Mouse (Mus musculus) urinary bladder, postnatal 4 days (tissue): Measurements from ENCODE around the gene Antxr1.

ENCODE experiments used
- DNase-seq, 2 experiments: peaks; one replicate each; pipeline ENCODE4 v3.0.0; 2021 to 2022; ENCODE audit warnings: low spot score in 2 of 2

Antxr1 gene

DNA sequence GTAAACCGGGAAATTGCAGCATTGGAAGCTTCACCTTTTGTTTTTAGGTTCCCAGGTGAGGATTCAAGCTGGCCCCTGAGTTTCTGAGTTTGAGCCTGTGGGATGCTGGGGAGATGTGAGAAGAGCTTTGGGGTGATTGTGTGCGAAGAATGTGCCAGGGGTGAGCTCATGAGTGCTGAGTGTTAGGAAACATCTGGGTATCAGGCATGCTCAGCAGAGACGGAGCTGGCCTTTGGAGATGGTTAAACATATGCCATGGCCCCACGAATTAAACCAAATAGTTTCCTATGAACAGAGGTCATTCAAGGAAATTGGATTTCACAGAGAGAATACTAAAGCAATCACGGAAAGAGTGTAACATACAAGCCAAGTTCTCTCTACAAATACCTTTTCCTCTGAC is 193.4 kb downstream of the Antxr1 start:
- DNase-seq, result no peak

DNA sequence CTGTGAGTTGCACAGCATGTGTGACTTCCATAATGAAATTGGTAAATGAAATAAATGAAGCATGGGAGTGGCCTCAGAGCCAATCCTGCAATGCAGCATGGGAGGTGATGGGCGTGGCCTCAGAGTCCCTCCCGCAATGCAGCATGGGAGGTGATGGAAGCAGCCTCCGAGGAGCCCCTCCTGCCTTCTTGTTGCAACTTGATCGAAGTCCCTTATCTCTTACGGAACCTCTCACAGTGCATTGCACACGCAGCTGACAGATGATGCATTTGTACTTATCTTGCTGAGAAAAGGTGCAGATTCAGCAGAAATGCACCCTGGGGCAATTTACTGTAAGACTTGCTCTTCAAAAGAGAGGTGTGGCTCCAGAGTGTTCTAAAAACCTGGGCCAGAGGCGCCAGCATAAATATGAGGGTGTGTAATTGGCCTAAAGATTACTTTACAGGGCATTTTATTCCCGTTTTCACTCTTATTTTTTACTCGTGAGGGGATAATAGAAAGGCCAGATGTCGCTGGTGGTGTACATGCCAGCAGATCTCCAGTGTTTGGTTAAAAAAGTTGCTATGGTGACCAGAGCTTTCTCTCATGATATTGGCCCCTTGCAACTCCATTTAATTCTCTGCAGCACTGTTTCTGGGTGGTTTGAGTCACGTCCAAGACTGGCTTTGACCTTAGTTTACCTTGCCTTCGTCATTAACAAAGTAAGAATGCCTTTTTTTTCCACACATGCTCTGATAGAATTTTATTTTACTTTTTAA is 195.6 kb downstream of the Antxr1 start:
- no peak for DNase-seq

DNA sequence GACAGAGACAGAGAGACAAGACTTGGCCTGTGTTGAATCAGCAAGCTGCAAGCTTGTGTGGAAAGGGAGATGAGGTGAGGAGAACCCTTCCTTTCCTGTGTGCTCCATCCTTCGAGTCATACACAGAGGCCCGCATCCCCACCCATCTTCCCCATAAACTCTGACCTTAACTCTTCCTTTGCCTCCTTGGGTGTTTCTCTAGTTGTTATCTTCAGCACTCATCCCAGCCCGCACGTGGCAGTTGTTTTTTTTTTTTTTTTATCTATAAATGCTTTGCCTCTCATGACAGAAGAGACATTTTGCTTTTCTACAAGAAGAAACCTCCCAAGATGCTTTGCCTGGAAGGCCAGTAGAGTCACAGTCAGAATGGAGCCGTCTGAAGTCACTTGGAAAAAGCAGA is 197.1 kb downstream of the Antxr1 start:
- no peak for DNase-seq

DNA sequence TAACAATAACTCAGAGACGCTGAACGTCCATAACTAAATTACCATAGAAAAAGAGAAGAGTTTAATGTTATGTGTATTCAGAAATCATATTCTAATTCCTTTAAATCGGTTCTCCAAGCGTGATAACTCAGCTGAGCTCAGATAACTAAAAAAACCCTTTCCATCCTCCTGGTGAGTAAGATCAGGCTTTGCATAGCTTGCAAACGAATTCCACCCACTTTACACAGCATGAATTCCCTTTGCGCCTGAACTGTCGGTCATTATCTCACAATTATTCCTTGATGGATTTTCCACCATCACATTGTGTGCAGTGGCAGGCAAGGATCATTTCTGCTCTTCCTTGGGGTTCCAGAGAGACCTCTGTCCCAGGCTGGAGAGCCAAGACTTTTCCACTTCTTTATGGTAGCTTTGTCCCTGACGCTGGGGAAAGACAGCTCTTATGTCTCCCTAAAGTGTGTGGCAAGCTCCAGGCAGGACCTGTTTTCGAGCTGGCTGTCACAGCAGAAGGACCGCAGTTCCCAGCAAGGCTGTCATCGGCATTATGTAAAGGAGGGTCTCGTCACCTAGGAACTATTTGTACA is 201.6 kb downstream of the Antxr1 start:
- DNase-seq, result no peak

DNA sequence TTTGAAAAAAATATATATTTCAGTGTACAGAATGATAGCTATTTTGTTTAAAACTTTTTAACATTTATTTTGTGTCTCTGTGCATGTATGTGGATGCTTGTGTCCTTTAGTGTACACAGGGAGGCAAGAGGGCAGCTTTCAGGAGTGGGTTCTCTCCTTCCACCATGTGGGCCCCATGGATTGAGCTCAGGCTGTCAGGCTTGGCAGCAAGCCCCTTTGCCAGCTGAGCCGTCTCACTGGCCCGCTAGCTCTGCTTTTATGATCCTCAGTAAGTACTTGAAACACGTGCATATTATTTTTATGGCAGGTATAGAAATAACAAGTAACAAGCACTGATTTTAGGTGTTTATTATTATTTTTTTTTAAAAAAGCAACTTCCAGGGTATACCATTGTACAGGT is 202.1 kb downstream of the Antxr1 start:
- no peak for DNase-seq

DNA sequence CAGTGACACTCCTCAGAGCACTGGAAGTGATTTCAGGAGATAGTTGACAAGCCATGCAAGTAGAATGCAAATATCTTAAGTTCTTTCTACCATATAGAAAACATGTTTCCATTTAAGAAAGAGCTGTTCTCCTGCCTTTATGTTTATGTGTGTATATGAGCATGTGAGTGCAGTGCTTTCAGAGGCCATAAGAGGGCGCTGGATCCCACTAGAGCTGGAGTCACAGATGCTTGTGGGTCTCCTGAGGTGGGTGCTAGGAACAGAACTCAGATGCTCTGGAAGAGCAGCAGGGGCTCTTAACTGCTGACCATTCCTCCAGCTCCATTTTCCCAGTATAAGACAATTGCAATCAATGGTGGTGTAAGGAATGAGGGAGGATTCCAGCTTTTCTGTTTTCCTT is 204.5 kb downstream of the Antxr1 start:
- DNase-seq, result no peak

DNA sequence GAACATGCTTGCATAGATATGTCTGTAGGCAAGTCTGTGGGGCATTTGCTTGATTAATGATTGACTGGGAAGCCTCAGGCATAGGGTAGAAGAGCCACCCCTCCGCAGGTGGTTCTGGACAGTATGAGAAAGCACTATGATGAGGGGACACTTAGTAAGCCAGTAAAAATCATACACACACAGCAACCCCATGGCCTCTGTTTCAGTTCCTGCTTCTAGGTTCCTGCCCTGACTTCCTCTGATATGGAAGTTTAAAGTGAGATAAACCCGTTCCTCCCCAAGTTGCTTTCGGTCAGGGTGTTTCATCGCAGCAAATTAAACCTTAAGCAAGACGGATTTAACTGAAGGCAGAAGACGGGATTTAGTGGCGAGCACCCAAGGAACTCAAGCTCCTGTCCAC is 205.0 kb downstream of the Antxr1 start:
- no peak for DNase-seq

DNA sequence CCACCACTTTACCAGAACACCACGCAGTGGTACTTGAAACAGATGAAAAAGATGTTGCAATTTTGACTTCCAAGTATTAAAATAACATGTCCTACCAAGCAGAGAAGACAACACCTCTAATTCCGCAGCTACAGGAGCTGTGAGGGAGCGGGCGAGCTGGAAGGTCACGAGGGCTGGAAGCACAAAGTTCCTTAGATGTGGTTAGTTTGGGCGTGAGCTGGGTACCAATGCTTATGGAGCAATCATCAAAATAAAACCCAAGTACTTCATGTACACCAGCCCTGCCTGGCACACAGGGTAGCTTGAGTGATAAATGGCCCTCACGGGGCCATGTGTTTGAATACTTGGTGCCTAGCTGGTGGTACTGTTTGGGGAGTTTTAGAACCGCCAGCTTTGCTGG is 205.8 kb downstream of the Antxr1 start:
- DNase-seq, result no peak

DNA sequence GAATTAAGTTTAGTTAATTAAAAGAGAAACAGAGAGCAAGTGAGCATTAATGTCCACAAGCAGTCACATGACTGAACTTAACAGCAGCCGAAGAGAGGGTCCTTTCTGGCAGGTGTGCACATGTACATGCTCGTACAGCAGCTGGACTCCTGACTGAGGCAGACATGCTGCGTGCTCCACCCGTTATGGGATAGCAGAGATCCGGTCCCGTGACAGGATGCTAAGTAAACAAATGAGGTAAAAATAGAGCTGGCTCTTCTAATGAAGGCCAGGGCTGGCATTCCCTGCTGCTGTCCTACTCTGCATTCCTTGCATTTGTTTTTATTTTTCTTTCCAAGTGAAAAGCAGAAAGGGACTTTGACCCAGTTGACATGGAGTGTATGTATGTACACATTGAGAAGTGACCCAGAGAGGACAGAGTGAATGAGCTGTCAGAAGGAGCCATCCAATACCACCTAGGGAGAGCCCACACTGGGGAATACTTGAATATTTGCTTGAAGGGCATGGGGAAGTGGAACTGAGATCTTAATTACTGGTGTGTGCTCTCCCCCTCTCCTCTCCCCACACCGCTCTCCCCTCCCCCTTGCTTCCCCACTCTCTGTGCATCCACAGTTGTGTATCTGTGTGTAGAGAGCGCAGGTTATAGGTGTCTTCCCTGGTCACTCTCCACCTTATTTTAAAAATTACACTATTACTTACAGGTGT is 208.4 kb downstream of the Antxr1 start:
- no peak for DNase-seq

DNA sequence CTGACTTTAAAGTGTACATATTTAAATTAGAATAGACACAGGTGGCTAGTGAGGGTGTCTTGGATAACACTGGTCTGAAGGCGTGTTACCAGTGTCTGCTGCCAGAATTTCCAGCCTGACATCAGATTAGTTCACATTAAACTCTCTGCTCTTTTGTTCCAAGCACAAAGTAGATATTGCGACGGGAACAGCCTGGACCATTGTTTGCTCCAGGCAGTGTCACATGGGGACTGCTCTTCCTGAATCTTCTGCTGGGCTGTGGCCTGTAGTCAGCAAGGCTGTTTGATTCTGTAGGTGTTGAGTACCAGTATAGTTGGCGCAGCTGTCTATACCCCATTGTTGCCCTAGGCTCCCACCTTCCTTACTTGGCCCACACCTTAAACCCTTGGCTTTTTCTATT is 211.6 kb downstream of the Antxr1 start:
- DNase-seq, result peak in 1 of 2 experiments; percentile 36

DNA sequence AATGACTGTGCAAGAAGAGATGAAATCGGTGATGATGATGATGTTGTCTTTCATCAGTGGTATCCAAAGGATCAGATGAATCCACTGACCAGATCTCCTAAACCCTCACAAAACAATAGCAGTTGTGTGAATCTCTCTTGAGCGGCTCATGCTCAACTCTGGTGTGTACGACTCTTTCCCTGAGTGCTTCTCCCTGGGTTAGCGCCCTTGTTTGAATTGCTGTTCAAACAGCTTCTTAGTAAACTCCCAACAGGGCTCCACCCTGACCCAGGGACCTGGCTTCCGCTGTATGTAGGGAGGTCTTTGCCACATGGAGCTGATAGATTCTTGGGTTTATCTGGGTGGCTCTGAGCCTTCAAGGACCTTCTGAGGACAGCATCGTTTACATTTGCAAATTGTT is 212.2 kb downstream of the Antxr1 start:
- no peak for DNase-seq

DNA sequence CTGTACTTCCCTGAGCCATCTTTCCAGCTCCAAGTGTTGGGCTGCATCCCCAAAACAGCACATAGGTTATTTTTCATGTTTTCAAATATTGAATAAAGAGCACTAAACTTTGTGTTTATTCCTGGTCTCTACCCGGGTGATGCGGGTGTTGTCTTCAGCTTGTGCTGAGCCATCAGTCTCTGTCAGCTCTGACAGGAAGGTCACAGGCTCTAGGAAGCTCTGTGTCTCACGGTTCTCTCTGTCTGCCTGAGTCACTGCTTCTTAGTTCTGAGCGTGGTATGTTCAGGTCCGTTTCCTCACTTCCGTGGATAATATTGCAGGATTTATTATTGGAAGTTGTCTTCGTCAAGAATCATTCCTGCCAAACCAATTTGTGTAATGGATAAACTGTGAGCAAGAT is 213.7 kb downstream of the Antxr1 start:
- DNase-seq, result no peak

DNA sequence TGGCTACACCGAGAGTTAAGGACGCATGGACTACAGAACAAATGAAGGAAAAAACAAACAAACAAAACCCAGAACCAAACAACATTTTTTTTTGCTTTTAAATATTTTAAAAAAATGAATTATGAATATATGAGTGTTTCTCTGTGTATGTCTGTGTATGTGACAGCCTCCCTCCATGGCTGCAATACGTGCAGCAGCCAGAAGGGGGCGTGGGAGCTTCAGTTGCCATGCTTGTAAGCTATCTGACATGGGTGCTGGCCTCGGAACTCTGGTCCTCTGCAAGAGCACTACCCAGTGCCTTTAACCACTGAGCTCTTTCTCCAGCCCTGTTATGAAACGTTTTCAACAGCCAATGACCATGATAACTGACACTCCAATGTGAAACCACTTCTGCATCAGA is 215.0 kb downstream of the Antxr1 start:
- no peak for DNase-seq

DNA sequence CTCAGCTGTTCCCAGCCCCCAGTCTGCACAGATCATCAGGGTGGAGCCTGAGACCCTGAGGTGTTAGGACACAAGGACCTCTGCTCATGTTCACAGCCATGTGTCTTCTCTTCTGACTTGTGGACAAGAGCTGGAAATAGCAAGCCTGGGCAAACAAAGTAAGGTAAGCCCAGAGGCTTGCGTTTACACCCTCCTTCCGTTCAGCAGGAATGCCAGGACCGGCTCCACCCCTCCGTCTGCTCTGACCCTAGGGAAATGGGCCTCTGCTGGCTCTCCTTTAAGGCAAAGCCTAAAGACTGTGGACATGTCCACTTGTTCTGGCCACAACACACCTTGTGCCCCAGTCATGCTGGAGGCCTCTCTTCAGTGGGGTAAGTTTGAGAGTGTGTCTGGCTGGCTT is 215.6 kb downstream of the Antxr1 start:
- no peak for DNase-seq

DNA sequence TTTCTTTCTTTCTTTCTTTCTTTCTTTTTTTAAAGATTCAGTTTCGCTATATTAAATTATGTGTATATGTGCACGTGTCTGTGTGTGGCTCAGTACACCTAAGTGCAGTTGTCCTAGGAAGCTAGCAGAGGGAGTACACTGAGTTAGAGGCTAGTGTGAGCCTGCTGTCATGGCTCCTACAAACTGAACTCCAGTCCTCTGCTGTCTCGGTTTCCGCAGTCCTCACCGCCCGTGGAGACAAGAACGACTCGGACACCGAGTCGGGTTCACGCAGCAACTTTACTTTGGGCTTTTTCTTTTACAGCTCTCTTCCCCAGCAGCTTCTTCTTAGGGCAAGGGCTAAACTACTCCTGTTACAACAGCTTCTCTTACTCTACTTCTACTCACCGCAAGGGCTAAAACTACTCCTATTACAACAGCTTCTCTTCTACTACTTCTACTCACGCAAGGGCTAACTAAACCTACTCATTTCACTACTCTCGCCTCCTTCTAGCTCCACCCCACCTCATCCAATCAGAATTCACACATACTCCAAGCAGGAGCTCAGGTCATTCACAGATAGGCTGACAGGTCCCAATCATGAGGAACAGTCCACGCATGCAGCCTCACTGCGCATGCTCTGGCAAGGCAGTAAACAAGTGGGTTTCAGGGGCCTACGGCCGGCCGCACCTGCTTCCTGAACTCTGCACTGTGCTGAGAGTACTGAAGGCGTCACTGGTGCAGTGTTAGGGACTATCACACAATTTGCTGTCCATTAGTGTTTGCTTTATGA is 216.4 kb downstream of the Antxr1 start:
- DNase-seq, result peak in 1 of 2 experiments; percentile 1

DNA sequence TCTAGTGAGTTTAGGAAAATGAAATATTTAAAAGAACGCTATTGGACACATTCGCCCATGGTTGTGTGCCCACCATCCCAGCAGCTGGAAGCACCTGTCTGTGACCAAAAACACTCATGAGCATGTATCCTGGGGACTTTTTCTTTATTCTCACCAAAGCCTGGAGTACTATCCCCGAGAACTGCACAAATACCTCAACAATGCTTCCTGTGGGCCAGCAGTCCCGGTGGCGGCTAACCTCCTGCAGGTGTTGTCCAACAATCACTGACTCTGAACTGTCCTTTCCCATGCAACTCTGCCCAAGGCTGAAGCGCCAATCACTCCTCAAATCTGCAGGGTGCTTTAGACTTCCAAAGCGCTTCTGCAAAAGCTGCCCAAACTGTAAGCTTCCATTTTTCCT is 219.0 kb downstream of the Antxr1 start:
- DNase-seq, result peak in 1 of 2 experiments; percentile 41

DNA sequence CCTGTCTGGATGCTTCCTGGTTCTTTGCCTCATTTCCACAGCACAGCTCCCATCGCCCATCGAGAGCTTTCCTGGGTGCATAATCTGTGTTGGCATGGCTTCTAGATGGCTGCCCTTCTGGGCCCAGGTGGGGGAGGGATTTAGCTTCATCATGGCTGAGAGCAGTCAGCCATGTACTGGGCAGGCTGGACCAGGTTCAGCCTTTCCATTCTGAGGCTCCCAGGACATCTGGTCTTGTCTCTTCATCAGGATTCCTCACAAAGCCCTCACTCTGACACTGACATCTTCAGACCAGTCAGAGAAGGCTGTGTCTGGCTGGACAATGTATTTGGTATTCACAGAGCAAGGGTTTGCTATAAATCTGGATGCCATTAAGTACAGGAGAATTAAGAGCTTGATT is 219.6 kb downstream of the Antxr1 start:
- DNase-seq, result peak in 1 of 2 experiments; percentile 50

DNA sequence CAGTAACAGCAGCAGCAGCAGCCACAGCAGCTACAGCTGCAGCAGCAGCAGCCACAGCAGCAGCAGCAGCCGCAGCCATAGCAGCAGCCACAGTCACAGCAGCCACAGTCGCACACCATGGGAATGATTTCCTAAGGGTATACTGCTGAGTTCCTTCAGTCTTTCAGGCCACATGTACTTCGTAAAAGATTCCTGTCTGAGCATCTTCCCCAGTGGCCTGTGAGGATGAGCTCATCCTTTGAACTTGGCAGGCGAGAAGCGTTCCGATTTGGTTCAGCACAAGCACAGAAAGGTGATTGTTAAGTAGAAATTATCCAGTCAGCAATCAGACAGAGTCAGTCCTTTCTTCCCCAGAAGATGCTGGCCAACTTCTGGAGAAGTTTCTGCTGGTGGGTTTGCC is 223.5 kb downstream of the Antxr1 start:
- DNase-seq, result peak in 1 of 2 experiments; percentile 57

DNA sequence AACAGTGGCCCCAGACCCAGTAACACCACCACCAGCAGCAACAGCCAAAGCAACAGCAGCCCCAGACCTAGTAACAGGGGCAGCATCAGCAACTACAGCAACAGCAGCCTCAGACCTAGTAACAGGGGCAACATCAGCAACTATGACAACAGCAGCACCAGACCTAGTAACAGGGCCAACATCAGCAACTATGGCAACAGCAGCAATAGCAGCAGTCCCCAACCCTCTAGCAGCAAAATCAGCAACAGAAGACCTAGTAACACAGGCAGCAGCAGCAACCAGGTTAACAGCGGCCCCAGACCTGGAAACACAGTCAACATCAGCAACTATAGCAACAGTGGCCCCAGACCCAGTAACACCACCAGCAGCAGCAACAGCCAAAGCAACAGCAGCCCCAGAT is 224.1 kb downstream of the Antxr1 start:
- no peak for DNase-seq

DNA sequence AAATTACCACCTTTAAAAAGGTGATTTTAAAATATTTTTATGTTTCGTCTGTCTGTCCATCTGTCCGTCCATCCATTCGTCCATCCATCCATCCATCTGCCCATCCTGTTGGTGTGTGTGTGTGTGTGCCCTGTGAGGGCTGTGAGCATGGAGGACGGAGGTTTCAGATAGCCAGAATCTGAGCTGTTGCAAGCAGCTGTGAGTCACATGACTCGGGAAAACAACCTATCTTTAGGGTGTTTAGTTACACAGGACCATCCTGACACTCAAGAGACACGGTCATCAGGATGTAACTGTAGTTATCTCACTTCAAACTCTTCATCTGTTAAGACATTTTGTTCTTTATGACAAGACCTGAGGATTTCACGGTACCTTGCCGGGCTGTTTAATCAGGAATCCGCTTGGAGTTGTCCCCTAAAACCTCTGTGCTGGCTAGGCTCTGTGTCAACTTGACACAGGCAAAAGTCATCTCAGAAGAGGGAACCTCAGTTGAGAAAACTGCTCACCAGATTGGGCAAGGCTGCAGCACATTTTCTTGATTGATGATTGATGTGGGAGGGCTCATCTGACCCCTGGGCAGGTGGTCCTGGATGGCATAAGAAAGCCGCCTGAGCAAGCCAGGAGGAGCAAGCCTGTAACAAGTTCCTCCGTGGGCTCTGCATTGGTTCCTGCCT is 231.4 kb downstream of the Antxr1 start, which contains the start of gene D6Ertd527e:
Gene D6Ertd527e, plus strand, starts transcription at position 624 of the 674 bp plus-strand sequence.
- no peak for DNase-seq

DNA sequence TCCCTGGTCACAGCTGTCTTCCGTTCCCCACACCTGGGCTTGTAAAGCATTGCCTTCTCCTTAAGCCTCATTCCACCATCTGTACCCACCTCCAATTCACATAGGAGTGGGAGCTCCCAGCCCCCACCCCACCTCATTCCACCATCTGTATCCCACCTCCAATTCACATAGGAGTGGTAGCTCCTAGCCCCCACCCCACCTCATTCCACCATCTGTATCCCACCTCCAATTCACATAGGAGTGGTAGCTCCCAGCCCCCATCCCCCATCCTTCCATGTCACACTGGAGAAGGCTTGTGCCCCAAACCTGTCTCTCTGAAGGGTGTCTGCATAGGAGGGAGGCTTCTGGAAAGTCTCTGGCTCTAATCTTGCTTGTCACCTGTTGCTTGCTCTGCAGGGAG is 232.3 kb downstream of the Antxr1 start:
- no peak for DNase-seq
